Mouse (Mus musculus) testis, adult 2 months (tissue): ENCODE data around the gene Olfr1056. TPM values are rescaled to one million over a fixed set of nuclear protein-coding genes. Genes with fewer than 3 reads are reported as not detected.

Experiments used
- H3K27ac ChIP-seq: fragments of 200-500 bp; 2 replicates; pipeline ENCODE4 v1.5.1; 2012; ENCODE audit warnings: low read depth, low read length; ENCODE audit not compliant: control insufficient read depth, insufficient read depth
- H3K27me3 ChIP-seq: fragments of 200-500 bp; 2 replicates; pipeline ENCODE4 v1.6.1; 2012; ENCODE audit warnings: mild to moderate bottlenecking, low read length, moderate library complexity; ENCODE audit not compliant: control insufficient read depth, insufficient read depth
- H3K36me3 ChIP-seq: fragments of 200-500 bp; 2 replicates; pipeline ENCODE4 v1.6.1; 2012; ENCODE audit warnings: mild to moderate bottlenecking, low read length; ENCODE audit not compliant: control insufficient read depth, insufficient read depth
- H3K4me1 ChIP-seq: fragments of 200-500 bp; 2 replicates; pipeline ENCODE4 v1.6.1; 2012; ENCODE audit warnings: low read length; ENCODE audit not compliant: control insufficient read depth, insufficient read depth
- H3K4me3 ChIP-seq: fragments of 200-500 bp; 2 replicates; pipeline ENCODE4 v1.5.1; 2012; ENCODE audit warnings: low read depth, mild to moderate bottlenecking, low read length, moderate library complexity, mixed read lengths; ENCODE audit not compliant: control insufficient read depth
- CTCF ChIP-seq: fragments of 200-500 bp; IDR thresholded peaks from 2 replicates; pipeline ENCODE4 v1.5.1; 2012; ENCODE audit warnings: low read depth, mild to moderate bottlenecking, inconsistent platforms, low read length, moderate library complexity; ENCODE audit not compliant: control insufficient read depth, insufficient read depth, insufficient replicate concordance
- POLR2A ChIP-seq: fragments of 200-500 bp; IDR thresholded peaks from 2 replicates; pipeline ENCODE4 v1.6.1; 2012; ENCODE audit warnings: low read depth, mild to moderate bottlenecking, inconsistent platforms, low read length, moderate library complexity; ENCODE audit not compliant: control insufficient read depth
- polyA plus RNA-seq: library from polyadenylated mRNA; depleted of rRNA; stranded (reverse); fragments of >200 nt; gene quantifications from 2 replicates; pipeline ENCODE4 v1.2.3, GENCODE M21; 2012; rRNA removed

Gene Olfr1056
- polyA plus RNA-seq, 1 experiment, result not detected

DNA sequence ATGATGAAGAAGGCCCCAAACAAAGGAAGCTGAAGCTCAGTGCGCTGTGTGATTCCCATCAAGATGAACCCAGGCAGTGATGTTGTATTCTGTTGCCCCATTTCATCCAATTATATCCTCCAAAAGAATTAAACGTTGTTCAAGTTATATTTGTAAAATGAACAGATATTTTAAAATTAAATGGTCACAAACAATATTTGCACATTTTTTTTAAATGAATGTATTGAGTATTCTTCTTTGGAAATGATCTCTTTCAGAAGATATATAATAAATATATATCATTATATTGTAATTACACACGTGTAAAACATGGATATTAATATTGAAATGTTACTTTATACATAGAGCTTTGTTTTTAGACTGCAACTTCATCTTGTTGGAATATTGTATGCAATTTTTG is 47.1 kb downstream of the Olfr1056 start, which contains the start of gene Olfr1053:
TSS of gene Olfr1053 (minus strand) at position 101 of the 400 bp plus-strand sequence.
- TF ChIP-seq CTCF (no peak), POLR2A (no peak)
- no peaks in the 10 kb centered on the region for H3K4me1 ChIP-seq
- no peaks in the 10 kb centered on the region for H3K36me3 ChIP-seq
- H3K27me3 ChIP-seq, result no peaks in the 10 kb centered on the region
- H3K27ac ChIP-seq, result no peak within 1 kb of the TSS
- H3K4me3 ChIP-seq, result no peak within 1 kb of the TSS

Other genes starting within 250 kb of the Olfr1056 start
- gene Olfr1039, start 226.5 kb downstream of the Olfr1056 start, polyA plus RNA-seq, result not detected in 2 replicates
- not detected in 2 replicates for gene Olfr1040, start 215.7 kb downstream of the Olfr1056 start, polyA plus RNA-seq
- not detected in 2 replicates for gene Olfr1042, start 200.6 kb downstream of the Olfr1056 start, polyA plus RNA-seq
- gene Olfr1043, start 194.9 kb downstream of the Olfr1056 start, polyA plus RNA-seq, result not detected in 2 replicates
- not detected in 2 replicates for gene Olfr1044, start 184.6 kb downstream of the Olfr1056 start, polyA plus RNA-seq
- not detected in 2 replicates for gene Olfr52, start 176.8 kb downstream of the Olfr1056 start, polyA plus RNA-seq
- not detected in 2 replicates for gene Olfr1045, start 159.5 kb downstream of the Olfr1056 start, polyA plus RNA-seq
- not detected in 2 replicates for gene Olfr1046, start 143.2 kb downstream of the Olfr1056 start, polyA plus RNA-seq
- not detected in 2 replicates for gene Olfr1047, start 131.1 kb downstream of the Olfr1056 start, polyA plus RNA-seq
- gene Olfr1048, start 122.2 kb downstream of the Olfr1056 start, polyA plus RNA-seq, result not detected in 2 replicates
- gene Olfr1049, start 104.1 kb downstream of the Olfr1056 start, polyA plus RNA-seq, result not detected in 2 replicates
- gene Olfr1051, start 83.4 kb downstream of the Olfr1056 start, polyA plus RNA-seq, result not detected in 2 replicates
- not detected in 2 replicates for gene Olfr1052, start 70.0 kb downstream of the Olfr1056 start, polyA plus RNA-seq
- gene Olfr1053, start 47.2 kb downstream of the Olfr1056 start, polyA plus RNA-seq, result not detected in 2 replicates
- not detected in 2 replicates for gene Olfr1054, start 27.0 kb downstream of the Olfr1056 start, polyA plus RNA-seq
- not detected in 2 replicates for gene Olfr1055, start 12.2 kb downstream of the Olfr1056 start, polyA plus RNA-seq
- not detected in 2 replicates for gene Olfr1057, start 15.9 kb upstream of the Olfr1056 start, polyA plus RNA-seq
- not detected in 2 replicates for gene Olfr1058, start 26.1 kb upstream of the Olfr1056 start, polyA plus RNA-seq
- gene Olfr1061, start 51.6 kb upstream of the Olfr1056 start, polyA plus RNA-seq, result not detected in 2 replicates
- not detected in 2 replicates for gene Olfr1062, start 64.3 kb upstream of the Olfr1056 start, polyA plus RNA-seq
- not detected in 2 replicates for gene Olfr1065, start 88.1 kb upstream of the Olfr1056 start, polyA plus RNA-seq
- not detected in 2 replicates for gene Olfr1066, start 93.8 kb upstream of the Olfr1056 start, polyA plus RNA-seq
- not detected in 2 replicates for gene Olfr228, start 124.9 kb upstream of the Olfr1056 start, polyA plus RNA-seq
- gene Olfr1076, start 146.0 kb upstream of the Olfr1056 start, polyA plus RNA-seq, result not detected in 2 replicates
- not detected in 2 replicates for gene Olfr1079, start 180.0 kb upstream of the Olfr1056 start, polyA plus RNA-seq
- gene Olfr1080, start 195.8 kb upstream of the Olfr1056 start, polyA plus RNA-seq, result not detected in 2 replicates
- not detected in 2 replicates for gene Olfr1082, start 236.5 kb upstream of the Olfr1056 start, polyA plus RNA-seq